Mouse (Mus musculus): Measurements from ENCODE around the gene 2310057N15Rik. TPM values are rescaled to one million over a fixed set of nuclear protein-coding genes. Genes with fewer than 3 reads are reported as not detected.
A peak's percentile ranks its signal among the peaks of the same experiment; 100 is the strongest.
"Not testable (repeated sequence)": the region's sequence is repeated elsewhere in the genome, so short reads cannot be mapped to it uniquely, and the experiment has no call there.

The 2310057N15Rik gene
- not detected for total RNA-seq (2022)

GRCm38 (mm10) chr16:88774106-88774505 lies at the start of gene 2310057N15Rik:
2310057N15Rik (minus strand) TSS chr16:88774206.
- DNase-seq (ENCODE audit: low spot score in 2 of 2), result no peak

GRCm38 (mm10) chr16:88823736-88824135 lies 49.7 kb upstream of the 2310057N15Rik start:
- no peak for DNase-seq (ENCODE audit: low spot score in 2 of 2)

GRCm38 (mm10) chr16:88820066-88820465 lies 46.1 kb upstream of the 2310057N15Rik start, which contains the start of gene Krtap15:
Krtap15 (plus strand) TSS chr16:88820215.
- no peak for DNase-seq (ENCODE audit: low spot score in 2 of 2)

- DNase-seq (ENCODE audit: low spot score in 2 of 2), result no peak
Observed at GRCm38 (mm10) chr16:88811827-88812226, 37.8 kb upstream of the 2310057N15Rik start, which contains the start of gene Gm20741. Gm20741 (minus strand) TSS chr16:88812220.

- no peak for DNase-seq (ENCODE audit: low spot score in 2 of 2)
Observed at GRCm38 (mm10) chr16:88786786-88787185, 12.8 kb upstream of the 2310057N15Rik start.

- DNase-seq (ENCODE audit: low spot score in 2 of 2), result no peak
Observed at GRCm38 (mm10) chr16:88777596-88777995, 3.6 kb upstream of the 2310057N15Rik start, which contains the start of gene Gm5965. Gm5965 (plus strand) TSS chr16:88777896.

GRCm38 (mm10) chr16:88758547-88758946 lies 15.5 kb downstream of the 2310057N15Rik start, which contains the start of gene 2310034C09Rik:
2310034C09Rik (plus strand) TSS chr16:88758847.
- not testable (repeated sequence) for DNase-seq (ENCODE audit: low spot score in 2 of 2)

- not testable (repeated sequence) for DNase-seq (ENCODE audit: low spot score in 2 of 2)
Observed at GRCm38 (mm10) chr16:88751535-88751934, 22.5 kb downstream of the 2310057N15Rik start, which contains the start of gene Krtap13. Krtap13 (minus strand) TSS chr16:88751635.

GRCm38 (mm10) chr16:88747943-88748342 lies 26.1 kb downstream of the 2310057N15Rik start:
- peak; percentile 5 to 8 for DNase-seq (ENCODE audit: low spot score in 2 of 2)

- no peak for DNase-seq (ENCODE audit: low spot score in 2 of 2)
Observed at GRCm38 (mm10) chr16:88744750-88745340, 29.2 kb downstream of the 2310057N15Rik start.

GRCm38 (mm10) chr16:88735391-88735790 lies 38.6 kb downstream of the 2310057N15Rik start:
- DNase-seq (ENCODE audit: low spot score in 2 of 2), result no peak

- DNase-seq (ENCODE audit: low spot score in 2 of 2), result peak in 1 of 2 experiments; percentile 7
Observed at GRCm38 (mm10) chr16:88728812-88729275, 45.2 kb downstream of the 2310057N15Rik start, which contains the start of gene Krtap13-1. Krtap13-1 (plus strand) TSS chr16:88728862.

Other genes with a start within 250 kb of the 2310057N15Rik start
- gene Cldn8, start 211.0 kb downstream of the 2310057N15Rik start, total RNA-seq (2022), result not detected
- gene Krtap24-1, start 161.9 kb downstream of the 2310057N15Rik start, total RNA-seq (2022), result not detected
- gene 2310079G19Rik, start 146.5 kb downstream of the 2310057N15Rik start, total RNA-seq (2022), result not detected
- not detected for gene Krtap26-1, start 126.4 kb downstream of the 2310057N15Rik start, total RNA-seq (2022)
- not detected for gene Krtap27-1, start 102.5 kb downstream of the 2310057N15Rik start, total RNA-seq (2022)
- gene 2310061N02Rik, start 66.2 kb downstream of the 2310057N15Rik start, total RNA-seq (2022), result not detected
- not detected for gene Krtap13-1, start 45.3 kb downstream of the 2310057N15Rik start, total RNA-seq (2022)
- not detected for gene Krtap13, start 22.6 kb downstream of the 2310057N15Rik start, total RNA-seq (2022)
- not detected for gene 2310034C09Rik, start 15.4 kb downstream of the 2310057N15Rik start, total RNA-seq (2022)
- gene Gm5965, start 3.7 kb upstream of the 2310057N15Rik start, total RNA-seq (2022), result not detected
- not detected for gene Gm20741, start 38.0 kb upstream of the 2310057N15Rik start, total RNA-seq (2022)
- not detected for gene Krtap15, start 46.0 kb upstream of the 2310057N15Rik start, total RNA-seq (2022)
- gene Krtap14, start 51.9 kb upstream of the 2310057N15Rik start, total RNA-seq (2022), result not detected
- not detected for gene Krtap19-1, start 95.2 kb upstream of the 2310057N15Rik start, total RNA-seq (2022)
- gene Krtap19-2, start 100.1 kb upstream of the 2310057N15Rik start, total RNA-seq (2022), result not detected
- gene Krtap19-3, start 103.8 kb upstream of the 2310057N15Rik start, total RNA-seq (2022), result not detected
- not detected for gene Krtap19-4, start 110.9 kb upstream of the 2310057N15Rik start, total RNA-seq (2022)
- not detected for gene Krtap19-5, start 122.3 kb upstream of the 2310057N15Rik start, total RNA-seq (2022)
- gene Krtap19-9b, start 158.1 kb upstream of the 2310057N15Rik start, total RNA-seq (2022), result not detected
- gene Krtap16-3, start 188.7 kb upstream of the 2310057N15Rik start, total RNA-seq (2022), result not detected
- gene Krtap22-2, start 236.6 kb upstream of the 2310057N15Rik start, total RNA-seq (2022), result not detected
- gene Gm10229, start 241.1 kb upstream of the 2310057N15Rik start, total RNA-seq (2022), result not detected

Measured in layer of hippocampus, adult 8-10 months (tissue).